Mouse (Mus musculus) thymus, postnatal 14 days (tissue): ENCODE results near the gene Klf6.
A peak's percentile ranks its signal among the peaks of the same experiment; 100 is the strongest.

Experiments
- DNase-seq: peaks from one replicate; pipeline ENCODE4 v3.0.0; 2021

Klf6 gene

GRCm38 (mm10) chr13:5864265-5865097 lies 3.2 kb downstream of the Klf6 start:
- DNase-seq: peak; percentile 51

- DNase-seq: peak; percentile 16
Observed at GRCm38 (mm10) chr13:5865098-5865415, 3.8 kb downstream of the Klf6 start.

GRCm38 (mm10) chr13:5866091-5866490 lies 4.8 kb downstream of the Klf6 start:
- DNase-seq: no peak

GRCm38 (mm10) chr13:5866532-5866931 lies 5.2 kb downstream of the Klf6 start:
- no peak for DNase-seq

- no peak for DNase-seq
Observed at GRCm38 (mm10) chr13:5868376-5868775, 7.1 kb downstream of the Klf6 start.

GRCm38 (mm10) chr13:5869433-5869832 lies 8.2 kb downstream of the Klf6 start:
- no peak for DNase-seq

GRCm38 (mm10) chr13:5869842-5870241 lies 8.6 kb downstream of the Klf6 start:
- DNase-seq: no peak

- DNase-seq: no peak
Observed at GRCm38 (mm10) chr13:5870382-5871272, 9.3 kb downstream of the Klf6 start.

- no peak for DNase-seq
Observed at GRCm38 (mm10) chr13:5871414-5871813, 10.1 kb downstream of the Klf6 start.

GRCm38 (mm10) chr13:5873681-5874080 lies 12.4 kb downstream of the Klf6 start:
- no peak for DNase-seq

GRCm38 (mm10) chr13:5875478-5875877 lies 14.2 kb downstream of the Klf6 start:
- DNase-seq: no peak

- DNase-seq: no peak
Observed at GRCm38 (mm10) chr13:5878748-5879147, 17.5 kb downstream of the Klf6 start.

- DNase-seq: no peak
Observed at GRCm38 (mm10) chr13:5886810-5887209, 25.5 kb downstream of the Klf6 start.

- no peak for DNase-seq
Observed at GRCm38 (mm10) chr13:5888164-5888563, 26.9 kb downstream of the Klf6 start.

GRCm38 (mm10) chr13:5888731-5889130 lies 27.4 kb downstream of the Klf6 start:
- DNase-seq: no peak

GRCm38 (mm10) chr13:5890035-5890434 lies 28.8 kb downstream of the Klf6 start:
- no peak for DNase-seq

- DNase-seq: no peak
Observed at GRCm38 (mm10) chr13:5892684-5893447, 31.6 kb downstream of the Klf6 start.

GRCm38 (mm10) chr13:5894910-5895309 lies 33.6 kb downstream of the Klf6 start:
- DNase-seq: no peak

GRCm38 (mm10) chr13:5895851-5896250 lies 34.6 kb downstream of the Klf6 start:
- no peak for DNase-seq

- no peak for DNase-seq
Observed at GRCm38 (mm10) chr13:5897176-5897959, 36.1 kb downstream of the Klf6 start.

GRCm38 (mm10) chr13:5899021-5899420 lies 37.7 kb downstream of the Klf6 start:
- DNase-seq: no peak

GRCm38 (mm10) chr13:5899641-5900040 lies 38.4 kb downstream of the Klf6 start:
- DNase-seq: no peak
